Mouse (Mus musculus) brain, embryonic 18.5 days (tissue): Measurements from ENCODE around the gene Sult2b1.

Experiments
- DNase-seq: peaks from one replicate; pipeline ENCODE4 v3.0.0-alpha.2; 2012; ENCODE audit warnings: low read depth, low spot score

Gene Sult2b1

GRCm38 (mm10) chr7:45699523-45700141, 84.8 kb downstream of the Sult2b1 start, which contains the start of gene Car11:
Car11 (plus strand) TSS chr7:45699843.
- DNase-seq = no peak

- DNase-seq = no peak
Observed at GRCm38 (mm10) chr7:45697894-45698293, 86.6 kb downstream of the Sult2b1 start.

- DNase-seq = no peak
Observed at GRCm38 (mm10) chr7:45695098-45695497, 89.4 kb downstream of the Sult2b1 start.

- no peak for DNase-seq
Observed at GRCm38 (mm10) chr7:45693921-45694591, 90.4 kb downstream of the Sult2b1 start, which contains the start of gene Sec1. Sec1 (minus strand) TSS chr7:45694402.

- DNase-seq = no peak
Observed at GRCm38 (mm10) chr7:45692364-45692763, 92.1 kb downstream of the Sult2b1 start.

GRCm38 (mm10) chr7:45689800-45690199, 94.7 kb downstream of the Sult2b1 start:
- DNase-seq = no peak

GRCm38 (mm10) chr7:45689099-45689498, 95.4 kb downstream of the Sult2b1 start:
- DNase-seq = no peak

GRCm38 (mm10) chr7:45686841-45687240, 97.6 kb downstream of the Sult2b1 start:
- no peak for DNase-seq

GRCm38 (mm10) chr7:45685811-45686210, 98.7 kb downstream of the Sult2b1 start:
- DNase-seq = no peak

GRCm38 (mm10) chr7:45683396-45684050, 100.9 kb downstream of the Sult2b1 start, which contains the start of gene Ntn5:
Ntn5 (plus strand) TSS chr7:45684022.
- DNase-seq = no peak

- no peak for DNase-seq
Observed at GRCm38 (mm10) chr7:45682144-45683126, 102.0 kb downstream of the Sult2b1 start.

- DNase-seq = no peak
Observed at GRCm38 (mm10) chr7:45681046-45681736, 103.3 kb downstream of the Sult2b1 start.
